Comparison of ENCODE assay signal across 12 mouse cellular contexts in the genomic region with DNA sequence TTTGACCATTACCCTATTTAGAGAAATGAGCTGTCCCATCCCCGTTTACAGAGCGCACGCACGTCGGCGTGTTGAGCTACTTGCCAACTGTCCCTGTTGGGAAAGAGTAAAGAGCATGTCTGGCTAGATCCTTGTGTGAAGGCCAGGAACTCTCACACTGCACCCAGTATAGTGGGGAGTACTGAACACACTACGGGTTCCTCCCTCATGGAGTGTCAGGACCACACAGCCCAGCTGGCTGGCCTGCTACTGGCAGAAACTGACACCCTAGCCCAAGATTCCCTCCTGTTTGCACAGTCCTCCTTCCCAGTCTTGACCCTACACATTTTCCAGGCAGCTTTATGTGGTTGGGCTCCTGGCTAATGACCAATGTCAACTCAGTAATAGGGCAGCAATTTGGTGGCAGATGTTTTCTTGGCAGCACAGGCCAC. TPM values are rescaled to one million over a fixed set of nuclear protein-coding genes. Genes with fewer than 3 reads are reported as not detected.
A peak's percentile ranks its signal among the peaks of the same experiment; 100 is the strongest.
DNase-seq lines count a peak whose midpoint lies in the region; ATAC-seq lines count a peak whose summit lies in the region.
"Had no signal": no experiment of that assay in that cellular context is flagged by ENCODE, and none has a peak within 500 bp of the region (broad histone marks: within the 10 kb centered on the region; RNA-seq: fewer than 3 reads in every experiment).

No protein-coding gene starts in this region.

- no peaks in the 10 kb centered on the region for H3K36me3 ChIP-seq in kidney, embryonic 15.5 days
- H3K36me3 ChIP-seq in lung, embryonic 15.5 days = no peaks in the 10 kb centered on the region
- H3K36me3 ChIP-seq: midbrain, embryonic 15.5 days had no signal

- H3K27me3 ChIP-seq in kidney, embryonic 15.5 days = peaks cover 60% of the 10 kb centered on the region
- no peaks in the 10 kb centered on the region for H3K27me3 ChIP-seq in lung, embryonic 15.5 days
- H3K27me3 ChIP-seq: midbrain, embryonic 15.5 days had no signal

- H3K4me3 ChIP-seq in kidney, embryonic 15.5 days (replicated peaks) = no peak overlapping the region
- no peak overlapping the region for H3K4me3 ChIP-seq in lung, embryonic 15.5 days
- H3K4me3 ChIP-seq: midbrain, embryonic 15.5 days had no signal

- no peak overlapping the region for H3K27ac ChIP-seq in kidney, embryonic 15.5 days
- H3K27ac ChIP-seq in lung, embryonic 15.5 days = peak overlapping the region; percentile 39; the same call in 1 of the 2 replicates
- H3K27ac ChIP-seq: midbrain, embryonic 15.5 days had no signal

- WGBS in kidney, embryonic 15.5 days = 61% methylated on average over 7 of the region's 7 CpGs
- 41% methylated on average over 7 of the region's 7 CpGs for whole genome bisulfite sequencing in lung, embryonic 15.5 days

- peak; percentile 33 for DNase-seq in adrenal gland, adult 2 months
- DNase-seq in adrenal gland, postnatal 4 days (ENCODE audit: low spot score in 2 of 2) = no peak
- peak; percentile 43 for DNase-seq in kidney, postnatal 14 days
- DNase-seq in embryo, embryonic 9.5 days (ENCODE audit: extremely low spot score) = peak; percentile 10
- DNase-seq in thymus, postnatal 4 days = no peak
- no peak for DNase-seq in thymus, postnatal 0 days (ENCODE audit: low spot score)
- DNase-seq: adrenal gland, postnatal 36 days; cerebellum, postnatal 10 days; gastrocnemius, postnatal 25 days had no signal

- ATAC-seq in kidney, embryonic 15.5 days (replicated peaks; ENCODE audit: low FRiP score) = no peak
- peak; percentile 63 for ATAC-seq in lung, embryonic 15.5 days (ENCODE audit: borderline replicate concordance, extremely low read depth, low FRiP score, low TSS enrichment)
- ATAC-seq: midbrain, embryonic 15.5 days had no signal

- peaks cover 46% of the 10 kb centered on the region for H3K4me1 ChIP-seq in kidney, embryonic 15.5 days
- peaks cover 48% of the 10 kb centered on the region for H3K4me1 ChIP-seq in lung, embryonic 15.5 days

- no peak overlapping the region for H3K4me2 ChIP-seq in kidney, embryonic 15.5 days
- H3K4me2 ChIP-seq in lung, embryonic 15.5 days = no peak overlapping the region
- H3K4me2 ChIP-seq: midbrain, embryonic 15.5 days had no signal

- H3K9me3 ChIP-seq in kidney, embryonic 15.5 days (replicated peaks) = no peaks in the 10 kb centered on the region
- H3K9me3 ChIP-seq in lung, embryonic 15.5 days = no peaks in the 10 kb centered on the region
- H3K9me3 ChIP-seq: midbrain, embryonic 15.5 days had no signal

- H3K9ac ChIP-seq in kidney, embryonic 15.5 days = no peak overlapping the region
- no peak overlapping the region for H3K9ac ChIP-seq in lung, embryonic 15.5 days
- H3K9ac ChIP-seq: midbrain, embryonic 15.5 days had no signal

RNA-seq across cellular contexts. Expression of gene Jade2, which starts 5.3 kb away (rescaled TPM):
- total RNA-seq in adrenal gland, adult 2 months (2021) = 10 to 100 TPM; 13.7 to 21.8 TPM
- polyA plus RNA-seq in adrenal gland, adult 2 months (2012; rRNA removed) = 12.8 and 13.0 TPM in 2 replicates
- 10 to 100 TPM; 16.0 to 16.2 TPM for total RNA-seq in adrenal gland, postnatal 4 days (2021)
- 0.63 and 0.81 TPM in 2 replicates for polyA plus RNA-seq in kidney, embryonic 15.5 days (2015; fragmentation: Nextera tagmentation; extraction: Ambion mirVana)
- 2.3 and 2.4 TPM in 2 replicates for polyA plus RNA-seq in lung, embryonic 15.5 days (2015; fragmentation: Nextera tagmentation; extraction: Ambion mirVana)
- 6.8 TPM in 2 replicates for polyA plus RNA-seq in thymus, postnatal 0 days (2015; fragmentation: Nextera tagmentation; extraction: Ambion mirVana)

Comparison
In these comparisons a context has a peak if more than half of its experiments do, and no peak if none do; other contexts are left out.
1. DNase-seq: peak in adrenal gland, adult 2 months (single experiment), kidney, postnatal 14 days (single experiment) and embryo, embryonic 9.5 days (single experiment); none in adrenal gland, postnatal 4 days (0 of 2), thymus, postnatal 4 days (single experiment) and thymus, postnatal 0 days (single experiment).